Mouse (Mus musculus): ENCODE results near the gene Klf3. TPM values are rescaled to one million over a fixed set of nuclear protein-coding genes. Genes with fewer than 3 reads are reported as not detected.
A peak's percentile ranks its signal among the peaks of the same experiment; 100 is the strongest.

The Klf3 gene
- total and polyA plus RNA-seq, 2 experiments from 2014 or later = 14.8 to 33.7 TPM

DNA sequence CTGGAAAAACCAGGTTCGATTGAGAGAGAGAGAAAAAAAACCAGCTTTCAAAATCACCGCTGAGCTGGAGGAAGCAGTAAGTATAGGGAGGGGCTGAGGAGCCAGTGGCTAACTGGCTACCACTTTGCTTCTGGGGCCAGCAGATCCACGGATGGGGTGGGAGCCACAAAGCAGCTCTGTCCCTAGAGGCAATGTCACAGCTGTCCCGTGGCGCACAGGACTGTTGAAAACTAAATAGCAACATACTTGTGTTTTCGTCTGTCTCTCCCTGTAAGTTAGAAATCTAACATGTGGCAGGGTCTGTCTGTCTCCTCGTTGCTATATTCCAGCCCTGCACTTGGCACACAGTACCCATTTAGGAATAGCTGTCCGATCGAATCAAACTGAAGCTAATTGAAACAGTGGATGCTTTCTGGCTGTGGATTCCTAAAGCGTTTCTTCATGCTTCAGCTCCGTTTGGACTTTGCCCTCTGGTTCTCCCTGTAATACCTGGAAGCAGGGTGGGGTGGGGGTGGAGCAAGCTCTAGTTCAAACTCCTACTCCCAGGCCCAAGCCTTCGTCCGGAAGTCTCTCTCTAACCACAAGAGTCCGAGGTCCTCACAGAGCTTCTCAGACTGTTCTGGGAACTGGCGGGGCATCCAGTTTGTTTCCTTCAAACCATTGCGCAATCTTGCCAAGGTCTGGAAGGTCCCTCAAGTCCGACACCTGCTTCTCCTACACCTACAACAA lies 58.4 kb downstream of the Klf3 start:
- no peak for TF ChIP-seq CTCF (IDR thresholded peaks at IDR 0.05; ENCODE audit: low read depth)
- no peaks in the 10 kb centered on the region for H3K9me3 ChIP-seq (ENCODE audit: low read length)
- H3K9ac ChIP-seq = no peak overlapping the region
- 52% methylated on average over 17 of the region's 17 CpGs for WGBS
- no peaks in the 10 kb centered on the region for H3K27me3 ChIP-seq (ENCODE audit: insufficient read depth, low read length)
- no peak overlapping the region for H3K4me3 ChIP-seq (ENCODE audit: low read depth, low read length)
- H3K27ac ChIP-seq (ENCODE audit: low read depth, low read length) = no peak overlapping the region
- H3K36me3 ChIP-seq (ENCODE audit: insufficient read depth) = no peaks in the 10 kb centered on the region
- H3K4me2 ChIP-seq (ENCODE audit: low read depth) = peak overlapping the region; percentile 11
- ATAC-seq (peak; percentile 5; the same call in 1 of the 2 replicates), DNase-seq (no peak)
- peaks cover 7% of the 10 kb centered on the region; the same call in 1 of the 2 replicates for H3K4me1 ChIP-seq (ENCODE audit: insufficient read depth)

DNA sequence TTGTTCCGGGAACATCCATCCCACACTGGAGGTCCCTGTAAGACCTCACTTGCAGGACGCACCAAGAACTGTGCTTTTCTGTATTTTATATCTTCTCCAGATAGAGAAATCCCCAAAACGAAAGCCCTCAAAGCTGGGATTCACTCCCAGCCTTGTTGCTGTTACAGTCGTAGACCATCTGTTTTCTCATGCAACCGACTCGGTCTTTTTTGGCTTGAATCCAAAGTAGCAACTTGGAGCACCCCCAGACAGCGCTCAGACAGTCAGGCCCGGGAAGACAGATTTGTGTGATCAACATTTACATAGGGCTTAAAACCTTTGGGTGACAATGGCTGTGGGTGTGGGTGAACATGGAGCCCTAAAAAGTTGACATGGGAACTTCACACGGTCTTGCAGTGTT lies 59.1 kb downstream of the Klf3 start:
- no peak overlapping the region for H3K4me3 ChIP-seq (ENCODE audit: low read depth, low read length)
- H3K27ac ChIP-seq (ENCODE audit: low read depth, low read length) = no peak overlapping the region
- no peaks in the 10 kb centered on the region for H3K36me3 ChIP-seq (ENCODE audit: insufficient read depth)
- peak overlapping the region; percentile 11 for H3K4me2 ChIP-seq (ENCODE audit: low read depth)
- TF ChIP-seq CTCF (IDR thresholded peaks at IDR 0.05; ENCODE audit: low read depth) = no peak
- H3K9me3 ChIP-seq (ENCODE audit: low read length) = no peaks in the 10 kb centered on the region
- H3K9ac ChIP-seq = no peak overlapping the region
- no peaks in the 10 kb centered on the region for H3K27me3 ChIP-seq (ENCODE audit: insufficient read depth, low read length)
- WGBS = 37% methylated on average over 9 of the region's 9 CpGs
- H3K4me1 ChIP-seq (ENCODE audit: insufficient read depth) = peaks cover 7% of the 10 kb centered on the region; the same call in 1 of the 2 replicates
- ATAC-seq (peak; percentile 90), DNase-seq (peak; percentile 85)

- H3K27me3 ChIP-seq (ENCODE audit: insufficient read depth, low read length) = no peaks in the 10 kb centered on the region
- no peaks in the 10 kb centered on the region for H3K36me3 ChIP-seq (ENCODE audit: insufficient read depth)
- DNase-seq = no peak
- no peak overlapping the region for H3K27ac ChIP-seq (ENCODE audit: low read depth, low read length)
- H3K9ac ChIP-seq = no peak overlapping the region
- 85% methylated on average over 4 of the region's 4 CpGs for WGBS
- no peak for TF ChIP-seq CTCF (IDR thresholded peaks at IDR 0.05; ENCODE audit: low read depth)
- H3K9me3 ChIP-seq (ENCODE audit: low read length) = no peaks in the 10 kb centered on the region
- peaks cover 7% of the 10 kb centered on the region; the same call in 1 of the 2 replicates for H3K4me1 ChIP-seq (ENCODE audit: insufficient read depth)
- H3K4me3 ChIP-seq (ENCODE audit: low read depth, low read length) = no peak overlapping the region
- no peak overlapping the region for H3K4me2 ChIP-seq (ENCODE audit: low read depth)
- no peak for ATAC-seq
Observed at GRCm38 (mm10) chr5:64864699-64865108, 61.5 kb downstream of the Klf3 start.

GRCm38 (mm10) chr5:64865219-64865964 lies 62.2 kb downstream of the Klf3 start:
- 89% methylated on average over 12 of the region's 12 CpGs for WGBS
- Histone ChIP-seq H3K4me3 (ENCODE audit: low read depth, low read length) (no peak overlapping the region), H3K4me1 (ENCODE audit: insufficient read depth) (peaks cover 7% of the 10 kb centered on the region; the same call in 1 of the 2 replicates), H3K27me3 (ENCODE audit: insufficient read depth, low read length) (no peaks in the 10 kb centered on the region), H3K9me3 (ENCODE audit: low read length) (no peaks in the 10 kb centered on the region), H3K9ac (no peak overlapping the region), H3K4me2 (ENCODE audit: low read depth) (no peak overlapping the region), H3K36me3 (ENCODE audit: insufficient read depth) (no peaks in the 10 kb centered on the region), H3K27ac (ENCODE audit: low read depth, low read length) (no peak overlapping the region)
- DNase-seq = no peak
- ATAC-seq = no peak
- no peak for TF ChIP-seq CTCF (IDR thresholded peaks at IDR 0.05; ENCODE audit: low read depth)

GRCm38 (mm10) chr5:64866331-64867050 lies 63.3 kb downstream of the Klf3 start:
- H3K9ac ChIP-seq = no peak overlapping the region
- TF ChIP-seq CTCF (IDR thresholded peaks at IDR 0.05; ENCODE audit: low read depth) = peak; percentile 69
- no peak overlapping the region for H3K4me3 ChIP-seq (ENCODE audit: low read depth, low read length)
- H3K27me3 ChIP-seq (ENCODE audit: insufficient read depth, low read length) = no peaks in the 10 kb centered on the region
- no peak overlapping the region for H3K4me2 ChIP-seq (ENCODE audit: low read depth)
- DNase-seq (peak; percentile 84), ATAC-seq (peak; percentile 21; the same call in 1 of the 2 replicates)
- no peaks in the 10 kb centered on the region for H3K9me3 ChIP-seq (ENCODE audit: low read length)
- H3K36me3 ChIP-seq (ENCODE audit: insufficient read depth) = no peaks in the 10 kb centered on the region
- H3K27ac ChIP-seq (ENCODE audit: low read depth, low read length) = no peak overlapping the region
- 30% methylated on average over 5 of the region's 5 CpGs for WGBS
- H3K4me1 ChIP-seq (ENCODE audit: insufficient read depth) = peaks cover 7% of the 10 kb centered on the region; the same call in 1 of the 2 replicates

DNA sequence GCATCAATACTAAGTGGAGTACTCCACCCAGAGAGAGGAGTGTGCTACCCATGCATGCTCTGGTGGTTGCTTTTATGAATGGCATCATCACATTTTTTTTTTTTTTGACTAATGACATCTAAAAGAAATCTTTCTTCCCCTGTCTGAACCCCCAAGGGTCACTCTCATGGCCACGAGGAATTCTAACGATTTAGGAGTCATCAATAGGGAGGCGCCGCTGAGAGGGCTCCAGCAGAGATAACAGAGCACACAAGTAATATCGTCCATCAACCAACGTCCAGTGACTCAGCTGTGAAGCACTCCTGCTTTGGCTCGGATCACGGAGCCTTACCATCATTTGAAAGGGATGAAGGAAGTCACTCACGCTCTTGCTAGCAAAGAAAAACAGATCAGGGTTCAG lies 63.9 kb downstream of the Klf3 start:
- WGBS = 79% methylated on average over 9 of the region's 9 CpGs
- H3K36me3 ChIP-seq (ENCODE audit: insufficient read depth) = no peaks in the 10 kb centered on the region
- H3K9ac ChIP-seq = no peak overlapping the region
- H3K4me3 ChIP-seq (ENCODE audit: low read depth, low read length) = no peak overlapping the region
- H3K9me3 ChIP-seq (ENCODE audit: low read length) = no peaks in the 10 kb centered on the region
- no peaks in the 10 kb centered on the region for H3K27me3 ChIP-seq (ENCODE audit: insufficient read depth, low read length)
- ATAC-seq (no peak), DNase-seq (no peak)
- no peak overlapping the region for H3K27ac ChIP-seq (ENCODE audit: low read depth, low read length)
- peaks cover 4% of the 10 kb centered on the region; the same call in 1 of the 2 replicates for H3K4me1 ChIP-seq (ENCODE audit: insufficient read depth)
- no peak overlapping the region for H3K4me2 ChIP-seq (ENCODE audit: low read depth)
- TF ChIP-seq CTCF (IDR thresholded peaks at IDR 0.05; ENCODE audit: low read depth) = no peak

Data from forebrain, postnatal 0 days (tissue).